In genomic region chr16:92393732-92394131, GRCm38 (mm10) we compare ENCODE assay signal across 25 mouse cellular contexts. TPM values are rescaled to one million over a fixed set of nuclear protein-coding genes. Genes with fewer than 3 reads are reported as not detected.
DNase-seq lines count a peak whose midpoint lies in the region; ATAC-seq and TF ChIP-seq lines count a peak whose summit lies in the region.
"Had no signal": no experiment of that assay in that cellular context is flagged by ENCODE, and none has a peak within 500 bp of the region (broad histone marks: within the 10 kb centered on the region; RNA-seq: fewer than 3 reads in every experiment).

No protein-coding gene starts in this region.

- H3K36me3 ChIP-seq in heart, adult 2 months (ENCODE audit: control insufficient read depth, insufficient read depth, low read length): no peaks in the 10 kb centered on the region
- H3K36me3 ChIP-seq in heart, embryonic 11.5 days (ENCODE audit: control insufficient read depth, insufficient read depth, low read length): peaks cover 27% of the 10 kb centered on the region
- peaks cover 37% of the 10 kb centered on the region for H3K36me3 ChIP-seq in liver, adult 2 months (ENCODE audit: control insufficient read depth, insufficient read depth, low read length)
- peaks cover 21 to 51% of the 10 kb centered on the region in 2 experiments for H3K36me3 ChIP-seq in CH12.LX (replicated peaks in 1 of 2; ENCODE audit: control insufficient read depth in 1 of 2, insufficient read depth in 1 of 2, low read length in 1 of 2)

- H3K79me2 ChIP-seq in heart, adult 2 months (replicated peaks; ENCODE audit: control insufficient read depth, insufficient read depth, low read length): no peaks in the 10 kb centered on the region
- H3K79me2 ChIP-seq in liver, adult 2 months (ENCODE audit: control insufficient read depth, insufficient read depth, low read length): no peaks in the 10 kb centered on the region
- no peaks in the 10 kb centered on the region for H3K79me2 ChIP-seq in CH12.LX (replicated peaks; ENCODE audit: control insufficient read depth, extremely low read depth, insufficient read depth, poor library complexity, severe bottlenecking)

- ATAC-seq in heart, embryonic 11.5 days (replicated peaks; ENCODE audit: insufficient number of reproducible peaks, low FRiP score, low TSS enrichment): no peak
- ATAC-seq: forebrain, embryonic 16.5 days had no signal

- 90% methylated on average over 3 of the region's 3 CpGs for WGBS in heart, adult 2 months
- 94% methylated on average over 3 of the region's 3 CpGs for WGBS in heart, embryonic 11.5 days (ENCODE audit: insufficient replicate concordance)
- WGBS in liver, adult 2 months: 93% methylated on average over 3 of the region's 3 CpGs

- no peak for TF ChIP-seq EP300 in heart, adult 2 months (IDR thresholded peaks at IDR 0.05; ENCODE audit: insufficient read depth, low read depth, low read length)
- no peak for TF ChIP-seq EP300 in CH12.LX (IDR thresholded peaks at IDR 0.05; ENCODE audit: low read length)

- H3K4me1 ChIP-seq in heart, adult 2 months (ENCODE audit: control insufficient read depth, insufficient read depth, low read length): peaks cover 8% of the 10 kb centered on the region
- H3K4me1 ChIP-seq in heart, embryonic 11.5 days (ENCODE audit: control insufficient read depth, insufficient read depth, low read length): peaks cover 20% of the 10 kb centered on the region
- peaks cover 12% of the 10 kb centered on the region for H3K4me1 ChIP-seq in liver, adult 2 months (ENCODE audit: control insufficient read depth, insufficient read depth, low read length)
- peaks cover 0 to 8% of the 10 kb centered on the region in 2 experiments; a peak in 1 of 4 replicates for H3K4me1 ChIP-seq in CH12.LX (ENCODE audit: control insufficient read depth in 1 of 2, insufficient read depth in 2 of 2)
- no peaks in the 10 kb centered on the region for H3K4me1 ChIP-seq in cortical plate, adult 2 months (ENCODE audit: control insufficient read depth, insufficient read depth, low read length)

- no peaks in the 10 kb centered on the region for H3K9me3 ChIP-seq in heart, embryonic 11.5 days (replicated peaks; ENCODE audit: control insufficient read depth, low read length)
- H3K9me3 ChIP-seq in CH12.LX (replicated peaks; ENCODE audit: low read length): no peaks in the 10 kb centered on the region
- H3K9me3 ChIP-seq: embryonic facial prominence, embryonic 12.5 days; G1E; hindbrain, embryonic 12.5 days; liver, embryonic 15.5 days; midbrain, embryonic 12.5 days; neural tube, embryonic 15.5 days had no signal

- DNase-seq in heart, adult 2 months: no peak
- DNase-seq in liver, adult 2 months (ENCODE audit: extremely low read depth, low read depth, low spot score): no peak
- no peak for DNase-seq in liver
- peak; percentile 31 for DNase-seq in CH12.LX (ENCODE audit: extremely low read depth)
- no peak for DNase-seq in spleen, postnatal 36 days (ENCODE audit: low spot score in 2 of 2)
- no peak for DNase-seq in adrenal gland, postnatal 25 days
- DNase-seq: adrenal gland, adult 2 months; cerebellum, adult 11 months; heart, adult 11 months; kidney, adult 11 months; left cerebral cortex, postnatal 4 days; lung, postnatal 4 days; right cerebral cortex, postnatal 25 days had no signal

- intact Hi-C loops in heart, adult 2 months (cut with DNase I): no loop called here

- no peak overlapping the region for H3K4me2 ChIP-seq in heart, embryonic 11.5 days
- H3K4me2 ChIP-seq in CH12.LX (ENCODE audit: insufficient read depth, low read depth, poor library complexity, severe bottlenecking): no peak overlapping the region
- H3K4me2 ChIP-seq: embryonic facial prominence, embryonic 12.5 days; hindbrain, embryonic 12.5 days; liver, embryonic 15.5 days; midbrain, embryonic 12.5 days; neural tube, embryonic 15.5 days had no signal

- H3K27ac ChIP-seq in heart, adult 2 months: no peak overlapping the region
- H3K27ac ChIP-seq in heart, embryonic 11.5 days (ENCODE audit: low read depth, low read length): no peak overlapping the region
- no peak overlapping the region for H3K27ac ChIP-seq in liver, adult 2 months (replicated peaks; ENCODE audit: insufficient read depth, low read depth, low read length)
- H3K27ac ChIP-seq in CH12.LX (ENCODE audit: insufficient read depth, low read depth): no peak overlapping the region
- no peak overlapping the region for H3K27ac ChIP-seq in cortical plate, adult 2 months (ENCODE audit: insufficient read depth, low read length)
- H3K27ac ChIP-seq: embryonic facial prominence, embryonic 12.5 days; hindbrain, embryonic 12.5 days; liver, embryonic 15.5 days; midbrain, embryonic 12.5 days; neural tube, embryonic 15.5 days had no signal

- in situ Hi-C loops in CH12.LX (cut with MboI; ENCODE audit: low pct_ligation_motif_present, low pct_unique_long_range_greater_than_20kb, low sequenced_read_pairs): no loop called here

- no peaks in the 10 kb centered on the region for H3K27me3 ChIP-seq in heart, adult 2 months (ENCODE audit: control insufficient read depth, insufficient read depth, low read length)
- H3K27me3 ChIP-seq in heart, embryonic 11.5 days (ENCODE audit: control insufficient read depth, insufficient read depth, low read length): no peaks in the 10 kb centered on the region
- H3K27me3 ChIP-seq in liver, adult 2 months (ENCODE audit: control insufficient read depth, insufficient read depth, low read length): no peaks in the 10 kb centered on the region
- no peaks in the 10 kb centered on the region for H3K27me3 ChIP-seq in CH12.LX (replicated peaks)
- H3K27me3 ChIP-seq: hindbrain, embryonic 12.5 days; neural tube, embryonic 15.5 days had no signal

- no peak overlapping the region for H3K4me3 ChIP-seq in heart, adult 2 months
- no peak overlapping the region for H3K4me3 ChIP-seq in heart, embryonic 11.5 days (ENCODE audit: low read depth, low read length)
- no peak overlapping the region for H3K4me3 ChIP-seq in liver, adult 2 months (ENCODE audit: insufficient read depth, low read depth, low read length)
- H3K4me3 ChIP-seq in CH12.LX (replicated peaks in 1 of 3; ENCODE audit: low read depth in 2 of 3, low read length in 2 of 3, poor library complexity in 1 of 3): no peak overlapping the region
- no peak overlapping the region for H3K4me3 ChIP-seq in cortical plate, adult 2 months (ENCODE audit: insufficient read depth, low read length)
- H3K4me3 ChIP-seq: embryonic facial prominence, embryonic 12.5 days; hindbrain, embryonic 12.5 days; liver, embryonic 15.5 days; midbrain, embryonic 12.5 days; myocyte; neural tube, embryonic 15.5 days had no signal

- no peak overlapping the region for H3K9ac ChIP-seq in heart, adult 2 months (ENCODE audit: low read depth, low read length)
- H3K9ac ChIP-seq in heart, embryonic 11.5 days (ENCODE audit: low read depth, low read length): no peak overlapping the region
- no peak overlapping the region for H3K9ac ChIP-seq in liver, adult 2 months (ENCODE audit: low read depth, low read length)
- no peak overlapping the region for H3K9ac ChIP-seq in CH12.LX (ENCODE audit: insufficient read depth, low read depth)
- H3K9ac ChIP-seq: embryonic facial prominence, embryonic 12.5 days; hindbrain, embryonic 12.5 days; liver, embryonic 15.5 days; midbrain, embryonic 12.5 days; neural tube, embryonic 15.5 days had no signal

- peak; percentile 60 for TF ChIP-seq RAD21 in CH12.LX (IDR thresholded peaks at IDR 0.05; ENCODE audit: low read depth, low read length)

- TF ChIP-seq CTCF in heart, adult 2 months (IDR thresholded peaks at IDR 0.05): peak; percentile 62
- peak; percentile 49 for TF ChIP-seq CTCF in liver, adult 2 months (IDR thresholded peaks at IDR 0.05; ENCODE audit: low read depth, low read length)
- TF ChIP-seq CTCF in CH12.LX (conservative IDR thresholded peaks at IDR 0.05 in 1 of 2, IDR thresholded peaks at IDR 0.05 in 1 of 2; ENCODE audit: low read depth in 2 of 2, low read length in 2 of 2): peak; percentile 28 to 69; a peak in 3 of 4 replicates
- TF ChIP-seq CTCF in cortical plate, adult 2 months (IDR thresholded peaks at IDR 0.05; ENCODE audit: extremely low read depth, insufficient read depth, low read length): peak; percentile 14; the same call in 1 of the 2 replicates

- TF ChIP-seq POLR2A in heart, adult 2 months (IDR thresholded peaks at IDR 0.05; ENCODE audit: insufficient read depth, low read depth, low read length): no peak
- no peak for TF ChIP-seq POLR2A in liver, adult 2 months (IDR thresholded peaks at IDR 0.05; ENCODE audit: extremely low read depth, insufficient read depth, low read length)
- TF ChIP-seq POLR2A in CH12.LX (IDR thresholded peaks at IDR 0.05; ENCODE audit: low read depth, low read length): no peak
- no peak for TF ChIP-seq POLR2A in cortical plate, adult 2 months (IDR thresholded peaks at IDR 0.05; ENCODE audit: extremely low read depth, insufficient read depth, low read length)

- dilution Hi-C loops in CH12.LX (cut with MboI; ENCODE audit: extremely low pct_ligation_motif_present, extremely low pct_unique_long_range_greater_than_20kb, low sequenced_read_pairs): no loop called here

TF ChIP-seq in CH12.LX, 34 proteins besides CTCF, POLR2A, EP300 and RAD21:
- TF ChIP-seq SMC3 (IDR thresholded peaks at IDR 0.05; ENCODE audit: low read depth, low read length) (peak; percentile 72), RCOR1 (conservative IDR thresholded peaks at IDR 0.05; ENCODE audit: low read depth, low read length) (no peak), CHD1 (IDR thresholded peaks at IDR 0.05; ENCODE audit: low read depth, low read length) (no peak)

RNA-seq across cellular contexts. Expression of gene Kcne1, which starts 34.5 kb away (rescaled TPM):
- total RNA-seq in heart, adult 2 months (2021): 10 to 100 TPM in 1 of 2 experiments, 1 to 10 TPM in 1; 6.9 to 11.6 TPM
- polyA plus RNA-seq in heart, adult 2 months (2012; rRNA removed): 34.8 and 36.5 TPM in 2 replicates
- polyA plus RNA-seq in heart, embryonic 11.5 days (2014; fragmentation: Nextera tagmentation; extraction: Ambion mirVana): 64.5 TPM in 2 replicates
- not detected in 2 replicates for total RNA-seq in liver, adult 2 months (2014; rRNA removed)
- polyA plus RNA-seq in liver, adult 2 months (2012; rRNA removed): not detected in 2 replicates
- total RNA-seq in CH12.LX (2012; rRNA removed): not detected in 2 replicates
- total RNA-seq in CH12.LX (2014; rRNA removed): 0.48 TPM in 1 of 2 replicates, not detected in the other
- 0.26 TPM in 1 of 2 replicates, not detected in the other for polyA plus RNA-seq in CH12.LX (2012; ENCODE audit: insufficient read length, low read depth)
- polyA plus RNA-seq in cortical plate, adult 2 months (2012; rRNA removed): not detected in 2 replicates
- total RNA-seq in adrenal gland, postnatal 25 days (2021): not detected in 2 replicates
- total RNA-seq: gastrocnemius, adult 18-20 months; layer of hippocampus, postnatal 25 days; left cerebral cortex, postnatal 4 days had no signal
- polyA plus RNA-seq: adrenal gland, adult 2 months; G1E; liver, embryonic 15.5 days; midbrain, embryonic 12.5 days; myocyte had no signal

Comparison
In these comparisons a context has a peak if more than half of its experiments do, and no peak if none do; other contexts are left out.
1. RNA of gene Kcne1, which starts 34.5 kb away (polyA plus RNA-seq): 64.5 TPM in heart, embryonic 11.5 days and 34.8 to 36.5 TPM in heart, adult 2 months; 0.26 TPM in CH12.LX, not detected in liver, adult 2 months and not detected in cortical plate, adult 2 months; every median in the first group is over 10 times any median in the second.
2. Peak in every context shown above with its lines, with median percentiles within 50 percentile points of each other: CTCF ChIP-seq.